Mouse (Mus musculus) Patski (cell line): Measurements from ENCODE around the gene Gdf10. TPM values are rescaled to one million over a fixed set of nuclear protein-coding genes. Genes with fewer than 3 reads are reported as not detected.

Experiments
- ATAC-seq: fragments of 100-300 bp; one replicate; pipeline ENCODE4 v1.8.0; 2021
- CTCF ChIA-PET: fragments of 350-600 bp; sonication (Branson Sonifier 250); formaldehyde crosslinking; loops from one replicate; lab custom pipeline; 2022; ENCODE audit warnings: inconsistent platforms; lab: Charles Lee
- POLR2A ChIA-PET: fragments of 350-600 bp; sonication (Branson Sonifier 250); formaldehyde crosslinking; loops from one replicate; lab custom pipeline; 2022; ENCODE audit warnings: antibody characterized with exemption, inconsistent platforms; lab: Charles Lee
- DNase-seq: peaks from one replicate; pipeline ENCODE4 v3.0.0-alpha.2; 2011; ENCODE audit warnings: low read depth, low spot score
- H3K27me3 ChIP-seq: fragments of 371-371 bp; one replicate; pipeline ENCODE4 v1.5.1; 2021
- CTCF ChIP-seq: fragments of 100-300 bp; IDR thresholded peaks from one replicate; pipeline ENCODE4 v1.5.1; 2021
- in situ Hi-C: fragments of 300-500 bp; cut with MboI; formaldehyde crosslinking; loops from 3 replicates; pipeline ENCODE4 v1.11.1; 2018; ENCODE audit warnings: low pct_unique_long_range_greater_than_20kb, mixed read lengths
- polyA plus RNA-seq: library from polyadenylated mRNA; unstranded; gene quantifications from one replicate; pipeline ENCODE4 v1.2.3, GENCODE M21; 2021

Gene Gdf10
- polyA plus RNA-seq, 1 experiment from 2014 or later: not detected

DNA sequence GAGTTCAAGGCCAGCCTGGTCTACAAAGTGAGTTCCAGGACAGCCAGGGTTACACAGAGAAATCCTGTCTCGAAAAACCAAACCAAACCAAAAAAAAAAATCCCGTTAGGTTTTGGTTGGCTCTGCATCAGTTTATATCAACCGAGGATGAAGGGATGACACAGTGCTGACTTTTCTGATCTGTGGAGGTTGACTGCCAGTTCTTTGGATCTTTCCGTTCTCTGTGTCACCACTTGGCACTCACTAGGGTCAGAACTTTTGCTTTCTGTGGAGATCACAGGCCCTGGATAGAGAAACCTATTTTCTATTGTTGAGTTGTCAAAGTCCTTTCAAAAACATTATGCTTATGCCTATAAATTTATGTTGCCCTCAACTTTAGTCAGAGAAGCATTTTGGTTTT is 20.6 kb upstream of the Gdf10 start:
- in situ Hi-C loops: no loop called here
- no peak for DNase-seq
- ChIA-PET POLR2A (no interaction called here), CTCF (no interaction called here)
- no peak for TF ChIP-seq CTCF
- H3K27me3 ChIP-seq: peaks cover 3% of the 10 kb centered on the region
- no peak for ATAC-seq

GRCm38 (mm10) chr14:33903199-33903598 is 20.2 kb upstream of the Gdf10 start:
- ATAC-seq: no peak
- CTCF ChIA-PET: no interaction called here
- POLR2A ChIA-PET: no interaction called here
- peaks cover 3% of the 10 kb centered on the region for H3K27me3 ChIP-seq
- no peak for TF ChIP-seq CTCF
- DNase-seq: no peak
- in situ Hi-C loops: no loop called here

- DNase-seq (no peak), ATAC-seq (no peak)
- in situ Hi-C loops: no loop called here
- ChIA-PET POLR2A (no interaction called here), CTCF (no interaction called here)
- H3K27me3 ChIP-seq: peaks cover 3% of the 10 kb centered on the region
- TF ChIP-seq CTCF: no peak
Observed at GRCm38 (mm10) chr14:33904851-33905250, 18.5 kb upstream of the Gdf10 start.

GRCm38 (mm10) chr14:33913727-33914126 is 9.7 kb upstream of the Gdf10 start:
- CTCF ChIA-PET: no interaction called here
- POLR2A ChIA-PET: no interaction called here
- DNase-seq (no peak), ATAC-seq (no peak)
- TF ChIP-seq CTCF: peak; percentile 34
- in situ Hi-C loops: no loop called here
- no peaks in the 10 kb centered on the region for H3K27me3 ChIP-seq

- ATAC-seq: no peak
- CTCF ChIA-PET: no interaction called here
Observed at GRCm38 (mm10) chr14:33914206-33914605, 9.2 kb upstream of the Gdf10 start.

DNA sequence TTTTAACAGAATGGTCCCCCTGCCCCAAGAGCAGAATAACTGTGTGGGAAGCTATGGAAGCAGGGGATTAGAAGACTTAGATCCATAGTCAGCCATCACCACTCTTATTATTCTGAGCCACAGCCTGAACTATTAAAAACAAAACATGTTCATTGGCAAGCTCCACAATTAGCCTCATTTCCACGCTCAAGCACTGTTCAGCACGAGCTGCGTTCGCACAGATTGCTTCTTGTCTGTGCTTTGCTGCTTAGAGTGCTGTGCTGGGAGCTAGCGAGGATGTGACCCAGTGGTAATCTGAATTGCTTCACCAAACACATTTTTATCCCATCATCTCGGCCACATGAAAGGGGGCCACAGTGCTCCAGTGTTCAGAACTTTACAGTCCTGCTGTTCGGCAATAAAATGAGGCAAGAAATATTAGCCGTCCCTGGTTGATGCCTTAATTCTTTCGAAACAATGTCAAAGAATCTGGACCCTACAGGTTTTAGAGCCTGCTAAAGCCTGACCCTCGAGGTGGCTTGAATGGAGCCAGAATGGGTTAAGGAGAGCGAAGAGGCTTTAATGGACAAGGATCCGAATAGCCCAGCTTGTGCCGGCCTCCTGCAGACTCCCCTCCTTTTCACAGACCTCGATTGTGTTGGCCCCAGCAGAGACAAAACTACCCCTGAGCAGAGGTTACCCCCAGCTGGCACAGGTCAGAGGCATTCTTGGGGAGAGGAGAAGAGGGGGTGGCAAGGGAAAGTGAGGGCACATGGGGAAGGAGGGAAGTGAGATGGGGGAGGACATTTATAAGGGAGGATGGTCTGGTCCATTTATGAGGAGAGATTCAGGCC is 2.4 kb upstream of the Gdf10 start:
- H3K27me3 ChIP-seq: peaks cover 27% of the 10 kb centered on the region
- ATAC-seq (no peak), DNase-seq (no peak)
- POLR2A ChIA-PET: no interaction called here
- TF ChIP-seq CTCF: no peak
- CTCF ChIA-PET: no interaction called here
- in situ Hi-C loops: no loop called here

More at GRCm38 (mm10) chr14:33914206-33914605, 9.2 kb upstream of the Gdf10 start:
- POLR2A ChIA-PET: no interaction called here
- no peak for TF ChIP-seq CTCF
- in situ Hi-C loops: no loop called here
- no peaks in the 10 kb centered on the region for H3K27me3 ChIP-seq
- no peak for DNase-seq

- no peak for TF ChIP-seq CTCF
- DNase-seq: no peak
- ChIA-PET CTCF (no interaction called here), POLR2A (no interaction called here)
- in situ Hi-C loops: no loop called here
- ATAC-seq: no peak
- peaks cover 27% of the 10 kb centered on the region for H3K27me3 ChIP-seq
Observed at GRCm38 (mm10) chr14:33922771-33923167, 618 bp upstream of the Gdf10 start.

DNA sequence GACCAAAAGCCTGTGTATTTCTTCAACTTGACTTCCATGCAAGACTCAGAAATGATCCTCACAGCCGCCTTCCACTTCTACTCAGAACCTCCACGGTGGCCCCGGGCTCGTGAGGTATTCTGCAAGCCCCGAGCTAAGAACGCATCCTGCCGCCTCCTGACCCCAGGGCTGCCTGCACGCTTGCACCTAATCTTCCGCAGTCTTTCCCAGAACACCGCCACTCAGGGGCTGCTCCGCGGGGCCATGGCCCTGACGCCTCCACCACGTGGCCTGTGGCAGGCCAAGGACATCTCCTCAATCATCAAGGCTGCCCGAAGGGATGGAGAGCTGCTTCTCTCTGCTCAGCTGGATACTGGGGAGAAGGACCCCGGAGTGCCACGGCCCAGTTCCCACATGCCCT is 8.5 kb downstream of the Gdf10 start:
- H3K27me3 ChIP-seq: peaks cover 8% of the 10 kb centered on the region
- in situ Hi-C loops: loop anchor here (5.0 kb wide), 1 partner anchor 240 kb away; no protein-coding TSS in a partner anchor
- DNase-seq: no peak
- CTCF ChIA-PET: no interaction called here
- POLR2A ChIA-PET: no interaction called here
- ATAC-seq: no peak
- TF ChIP-seq CTCF: no peak

GRCm38 (mm10) chr14:33932935-33933703 is 9.7 kb downstream of the Gdf10 start:
- ATAC-seq (no peak), DNase-seq (no peak)
- H3K27me3 ChIP-seq: peaks cover 8% of the 10 kb centered on the region
- ChIA-PET POLR2A (no interaction called here), CTCF (no interaction called here)
- no peak for TF ChIP-seq CTCF
- in situ Hi-C loops: loop anchor here (5.0 kb wide), 1 partner anchor 241 kb away; no protein-coding TSS in a partner anchor

GRCm38 (mm10) chr14:33933778-33934317 is 10.5 kb downstream of the Gdf10 start:
- no peak for ATAC-seq

More at GRCm38 (mm10) chr14:33933778-33934317, 10.5 kb downstream of the Gdf10 start:
- in situ Hi-C loops: loop anchor here (5.0 kb wide), 1 partner anchor 242 kb away; no protein-coding TSS in a partner anchor
- DNase-seq: no peak
- peak; percentile 59 for TF ChIP-seq CTCF
- H3K27me3 ChIP-seq: peaks cover 8% of the 10 kb centered on the region
- CTCF ChIA-PET: no interaction called here
- POLR2A ChIA-PET: interaction anchor here (0.5 kb wide), 1 partner anchor 81 kb away, joined by 4 read pairs; no protein-coding TSS in a partner anchor
